Mouse (Mus musculus) heart, postnatal 0 days (tissue): ENCODE measurements at regions not wholly inside any gene's neighbourhood (a gene's known extent, or its start where the extent isn't known, plus 50 kb on each side); places are given as distances from the start of the nearest gene placed in this dataset.

ENCODE experiments used
- CTCF ChIP-seq: IDR thresholded peaks from 2 replicates; pipeline ENCODE4 v1.5.1; 2016; ENCODE audit warnings: antibody characterized with exemption, control low read depth, low read depth
- EP300 ChIP-seq: IDR thresholded peaks from 2 replicates; pipeline ENCODE4 v1.6.1; 2016; ENCODE audit warnings: antibody characterized with exemption, low read depth

DNA sequence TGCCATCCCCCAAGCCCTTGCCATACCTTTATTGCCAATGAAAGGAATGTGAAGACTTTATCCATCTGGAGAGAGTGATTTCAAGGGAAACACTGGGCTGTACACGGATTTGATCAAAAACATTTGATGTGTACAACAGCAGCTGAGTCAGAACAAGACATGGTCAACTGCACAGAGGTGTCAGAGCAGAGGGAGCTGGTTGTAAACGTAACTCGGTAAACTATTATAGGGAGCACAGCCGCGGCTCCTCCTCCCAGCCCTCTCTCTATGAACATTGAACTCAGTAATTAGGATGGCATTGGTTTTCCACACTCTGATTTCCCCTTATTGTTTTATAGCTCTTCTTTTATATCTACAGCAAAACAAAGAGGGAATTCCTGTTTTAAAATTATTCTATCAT is 750.8 kb upstream of the Intu start:
- TF ChIP-seq CTCF, result no peak
- no peak for TF ChIP-seq EP300
